Mouse (Mus musculus) intestine, embryonic 14.5 days (tissue): ENCODE results near the gene Fam184b. TPM values are rescaled to one million over a fixed set of nuclear protein-coding genes. Genes with fewer than 3 reads are reported as not detected.

Experiments used
- ATAC-seq: fragments of 200-750 bp; cut with Nextera tagmentation; replicated peaks from 2 replicates; pipeline ENCODE4 v1.8.0; 2017; ENCODE audit warnings: low read depth, moderate number of reproducible peaks, moderate TSS enrichment, moderate library complexity; ENCODE audit not compliant: low FRiP score, low TSS enrichment
- DNase-seq: peaks from one replicate; pipeline ENCODE4 v3.0.0-alpha.2; 2018; ENCODE audit warnings: low spot score
- H3K27ac ChIP-seq: fragments of 300-500 bp; sonication (generic); 2 replicates; pipeline ENCODE4 v1.5.1; 2014; ENCODE audit warnings: low read depth, mild to moderate bottlenecking, control low read depth
- H3K27me3 ChIP-seq: fragments of 300-500 bp; sonication (generic); replicated peaks from 2 replicates; pipeline ENCODE4 v1.6.1; 2014; ENCODE audit warnings: low read length, control low read depth; ENCODE audit not compliant: control insufficient read depth, insufficient read depth
- H3K36me3 ChIP-seq: fragments of 300-500 bp; sonication (generic); 2 replicates; pipeline ENCODE4 v1.6.1; 2014; ENCODE audit warnings: low read length, control low read depth; ENCODE audit not compliant: control insufficient read depth, insufficient read depth
- H3K4me1 ChIP-seq: fragments of 300-500 bp; sonication (generic); replicated peaks from 2 replicates; pipeline ENCODE4 v1.6.1; 2014; ENCODE audit warnings: low read length, control low read depth, mixed read lengths; ENCODE audit not compliant: control insufficient read depth, insufficient read depth
- H3K4me2 ChIP-seq: fragments of 300-500 bp; sonication (generic); 2 replicates; pipeline ENCODE4 v1.6.1; 2014; ENCODE audit warnings: low read length
- H3K4me3 ChIP-seq: fragments of 300-500 bp; sonication (generic); 2 replicates; pipeline ENCODE4 v1.5.1; 2014; ENCODE audit warnings: low read depth, low read length, control low read depth, mixed read lengths
- H3K9ac ChIP-seq: fragments of 300-500 bp; sonication (generic); 2 replicates; pipeline ENCODE4 v1.6.1; 2014; ENCODE audit warnings: mild to moderate bottlenecking, low read length
- H3K9me3 ChIP-seq: fragments of 300-500 bp; sonication (generic); 2 replicates; pipeline ENCODE4 v1.6.1; 2016; ENCODE audit warnings: low read length, control low read depth; ENCODE audit not compliant: control insufficient read depth
- WGBS: fragments of 180-500 bp; shearing (Covaris S2); extraction: QIAGEN DNeasy Blood & Tissue Kit; methylation state at CpG from one replicate; pipeline ENCODE4 v1.1.7; 2014; 5-methylcytosine and 5-hydroxymethylcytosine counted together
- polyA plus RNA-seq: library from polyadenylated mRNA; unstranded; fragments of >200 nt; fragmentation: Nextera tagmentation; extraction: Ambion mirVana; gene quantifications from 2 replicates; pipeline ENCODE4 v1.2.1, GENCODE M21; 2014

Fam184b gene
- polyA plus RNA-seq, 1 experiment from 2014 or later = 5.0 TPM

GRCm38 (mm10) chr5:45584601-45585000, 54.8 kb downstream of the Fam184b start:
- 77% methylated on average over 8 of the region's 8 CpGs for whole genome bisulfite sequencing
- no peak overlapping the region for H3K9ac ChIP-seq
- no peak for ATAC-seq
- no peak for DNase-seq
- H3K4me1 ChIP-seq = no peaks in the 10 kb centered on the region
- 0 out of 2 replicates have a peak, but pooled peaks cover 3% of the 10 kb centered on the region for H3K9me3 ChIP-seq
- no peak overlapping the region for H3K4me2 ChIP-seq
- H3K27me3 ChIP-seq = no peaks in the 10 kb centered on the region
- H3K27ac ChIP-seq = no peak overlapping the region
- H3K36me3 ChIP-seq = no peaks in the 10 kb centered on the region
- no peak overlapping the region for H3K4me3 ChIP-seq

- no peak overlapping the region for H3K4me3 ChIP-seq
- no peaks in the 10 kb centered on the region for H3K36me3 ChIP-seq
- no peaks in the 10 kb centered on the region for H3K4me1 ChIP-seq
- H3K27me3 ChIP-seq = no peaks in the 10 kb centered on the region
- no peak overlapping the region for H3K9ac ChIP-seq
- DNase-seq (no peak), ATAC-seq (no peak)
- H3K9me3 ChIP-seq = no peaks in the 10 kb centered on the region
- no peak overlapping the region for H3K27ac ChIP-seq
- WGBS = 77% methylated on average over 10 of the region's 10 CpGs
- no peak overlapping the region for H3K4me2 ChIP-seq
These were observed 59.1 kb downstream of the Fam184b start for GRCm38 (mm10) chr5:45580279-45580678.

DNA sequence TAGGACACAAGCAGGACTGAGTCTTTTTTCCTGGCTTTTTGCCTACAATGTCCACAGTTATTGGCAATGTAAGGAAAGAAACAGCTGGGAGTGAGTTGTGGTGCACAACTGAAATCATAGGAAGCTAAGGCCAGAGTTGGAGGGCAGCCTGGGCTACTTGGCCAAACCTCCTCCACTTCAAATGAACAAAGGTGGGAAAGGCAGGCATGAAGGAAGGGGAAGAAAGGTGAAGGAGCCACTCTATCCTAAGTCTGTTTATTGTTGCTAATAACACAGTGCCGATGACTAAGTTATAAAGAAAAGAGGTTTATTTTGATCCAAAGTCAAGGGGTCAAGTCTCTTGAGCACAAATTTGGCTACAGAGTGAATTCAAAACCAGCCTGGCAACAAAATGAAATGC, 62.0 kb downstream of the Fam184b start:
- H3K27ac ChIP-seq = no peak overlapping the region
- ATAC-seq (no peak), DNase-seq (no peak)
- 50% methylated on average over 1 of the region's 1 CpGs for WGBS
- H3K4me1 ChIP-seq = no peaks in the 10 kb centered on the region
- no peaks in the 10 kb centered on the region for H3K36me3 ChIP-seq
- H3K27me3 ChIP-seq = no peaks in the 10 kb centered on the region
- no peaks in the 10 kb centered on the region for H3K9me3 ChIP-seq
- no peak overlapping the region for H3K4me2 ChIP-seq
- H3K4me3 ChIP-seq = no peak overlapping the region
- no peak overlapping the region for H3K9ac ChIP-seq

GRCm38 (mm10) chr5:45576716-45577115, 62.7 kb downstream of the Fam184b start:
- ATAC-seq = no peak
- 45% methylated on average over 3 of the region's 3 CpGs for WGBS
- H3K4me3 ChIP-seq = no peak overlapping the region

GRCm38 (mm10) chr5:45572816-45573215, 66.6 kb downstream of the Fam184b start:
- DNase-seq (no peak), ATAC-seq (no peak)
- Histone ChIP-seq H3K27me3 (no peaks in the 10 kb centered on the region), H3K4me1 (no peaks in the 10 kb centered on the region), H3K27ac (no peak overlapping the region), H3K9me3 (no peaks in the 10 kb centered on the region), H3K4me3 (no peak overlapping the region), H3K36me3 (no peaks in the 10 kb centered on the region), H3K4me2 (no peak overlapping the region), H3K9ac (no peak overlapping the region)
- WGBS = 42% methylated on average over 5 of the region's 5 CpGs

More at GRCm38 (mm10) chr5:45576716-45577115, 62.7 kb downstream of the Fam184b start:
- H3K9me3 ChIP-seq = no peaks in the 10 kb centered on the region
- no peaks in the 10 kb centered on the region for H3K4me1 ChIP-seq
- no peaks in the 10 kb centered on the region for H3K36me3 ChIP-seq
- H3K4me2 ChIP-seq = no peak overlapping the region
- no peak for DNase-seq
- H3K27me3 ChIP-seq = no peaks in the 10 kb centered on the region
- no peak overlapping the region for H3K9ac ChIP-seq
- no peak overlapping the region for H3K27ac ChIP-seq

DNA sequence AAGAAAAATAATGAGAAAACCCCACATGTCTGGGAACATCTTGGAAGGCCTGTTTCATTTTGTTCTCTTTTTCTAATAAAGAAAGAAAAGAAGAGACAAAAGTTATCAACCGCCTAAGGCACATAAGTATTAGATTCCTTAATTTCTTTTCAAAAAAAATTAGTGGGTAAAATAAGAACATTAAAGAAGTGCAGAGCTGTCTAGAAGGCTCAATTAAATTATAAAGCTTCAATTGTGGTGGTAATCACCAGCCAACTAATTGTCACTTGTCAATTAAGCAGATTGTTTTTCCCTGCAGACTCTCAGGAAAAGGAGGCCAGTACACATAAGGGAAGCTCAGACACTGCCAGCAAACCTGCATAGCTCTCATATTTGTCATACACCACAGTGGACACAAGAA, 73.6 kb downstream of the Fam184b start:
- no peaks in the 10 kb centered on the region for H3K4me1 ChIP-seq
- ATAC-seq = no peak
- H3K4me3 ChIP-seq = no peak overlapping the region
- H3K9ac ChIP-seq = no peak overlapping the region
- H3K4me2 ChIP-seq = no peak overlapping the region
- H3K27me3 ChIP-seq = no peaks in the 10 kb centered on the region
- no peak overlapping the region for H3K27ac ChIP-seq
- no peak for DNase-seq
- no peaks in the 10 kb centered on the region for H3K9me3 ChIP-seq
- no peaks in the 10 kb centered on the region for H3K36me3 ChIP-seq
- 81% methylated on average over 1 of the region's 1 CpGs for WGBS

GRCm38 (mm10) chr5:45564054-45564453, 75.4 kb downstream of the Fam184b start:
- ATAC-seq (0 out of 2 replicates have a peak, but pooled peaks have one; percentile 27), DNase-seq (no peak)
- H3K4me2 ChIP-seq = no peak overlapping the region
- no peaks in the 10 kb centered on the region for H3K36me3 ChIP-seq
- no peak overlapping the region for H3K4me3 ChIP-seq
- WGBS = 35% methylated on average over 6 of the region's 6 CpGs
- no peaks in the 10 kb centered on the region for H3K27me3 ChIP-seq
- H3K9ac ChIP-seq = no peak overlapping the region
- H3K27ac ChIP-seq = no peak overlapping the region
- H3K4me1 ChIP-seq = no peaks in the 10 kb centered on the region
- no peaks in the 10 kb centered on the region for H3K9me3 ChIP-seq

- no peak overlapping the region for H3K9ac ChIP-seq
- no peaks in the 10 kb centered on the region for H3K4me1 ChIP-seq
- ATAC-seq (no peak), DNase-seq (no peak)
- WGBS = 88% methylated on average over 1 of the region's 1 CpGs
- no peak overlapping the region for H3K27ac ChIP-seq
- H3K4me3 ChIP-seq = no peak overlapping the region
- no peaks in the 10 kb centered on the region for H3K27me3 ChIP-seq
- no peak overlapping the region for H3K4me2 ChIP-seq
- no peaks in the 10 kb centered on the region for H3K9me3 ChIP-seq
- no peaks in the 10 kb centered on the region for H3K36me3 ChIP-seq
These were observed 89.8 kb downstream of the Fam184b start for GRCm38 (mm10) chr5:45549586-45549985.

DNA sequence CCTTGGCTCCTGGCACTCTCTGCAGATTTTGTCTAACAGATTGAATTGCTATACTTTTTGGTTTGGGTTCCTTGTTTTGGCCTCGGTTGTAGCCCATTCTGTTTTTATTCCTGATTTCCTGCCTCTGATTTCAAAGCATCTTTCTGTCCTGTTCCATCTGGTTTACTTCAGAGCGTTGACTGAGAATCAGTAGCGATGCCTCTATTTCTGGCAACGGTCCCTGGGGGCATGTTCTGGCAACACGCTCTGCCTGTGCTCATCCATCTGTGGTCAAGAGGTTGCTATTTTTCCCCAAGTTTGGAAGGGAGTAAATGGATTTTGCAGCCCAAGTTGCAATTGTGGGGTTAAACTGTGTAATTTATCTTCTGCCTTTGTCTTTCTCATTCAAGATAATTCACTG, 96.0 kb downstream of the Fam184b start:
- H3K4me3 ChIP-seq = no peak overlapping the region
- H3K27me3 ChIP-seq = no peaks in the 10 kb centered on the region
- ATAC-seq (no peak), DNase-seq (no peak)
- no peak overlapping the region for H3K27ac ChIP-seq
- no peaks in the 10 kb centered on the region for H3K4me1 ChIP-seq
- WGBS = 44% methylated on average over 5 of the region's 5 CpGs
- no peaks in the 10 kb centered on the region for H3K36me3 ChIP-seq
- no peaks in the 10 kb centered on the region for H3K9me3 ChIP-seq
- H3K9ac ChIP-seq = no peak overlapping the region
- no peak overlapping the region for H3K4me2 ChIP-seq
